Mouse (Mus musculus) lung, embryonic 14.5 days (tissue): ENCODE data around the gene Polrmt. TPM values are rescaled to one million over a fixed set of nuclear protein-coding genes. Genes with fewer than 3 reads are reported as not detected.
A peak's percentile ranks its signal among the peaks of the same experiment; 100 is the strongest.

Experiments
- ATAC-seq: fragments of 200-750 bp; cut with Nextera tagmentation; 2 replicates; pipeline ENCODE4 v1.8.0; 2017; ENCODE audit warnings: mild to moderate bottlenecking, moderate TSS enrichment, moderate library complexity; ENCODE audit not compliant: insufficient read depth
- DNase-seq: peaks from one replicate; pipeline ENCODE4 v3.0.0-alpha.2; 2015
- H3K27ac ChIP-seq: fragments of 300-500 bp; sonication (generic); 2 replicates; pipeline ENCODE4 v1.5.1; 2014; ENCODE audit warnings: low read depth, mild to moderate bottlenecking, moderate library complexity
- H3K27me3 ChIP-seq: fragments of 300-500 bp; sonication (generic); 2 replicates; pipeline ENCODE4 v1.6.1; 2014; ENCODE audit warnings: low read length, control low read depth; ENCODE audit not compliant: insufficient read depth
- H3K36me3 ChIP-seq: fragments of 300-500 bp; sonication (generic); 2 replicates; pipeline ENCODE4 v1.6.1; 2014; ENCODE audit warnings: control low read depth; ENCODE audit not compliant: insufficient read depth
- H3K4me1 ChIP-seq: fragments of 300-500 bp; sonication (generic); 2 replicates; pipeline ENCODE4 v1.6.1; 2014; ENCODE audit warnings: antibody characterized with exemption, control low read depth; ENCODE audit not compliant: insufficient read depth
- H3K4me2 ChIP-seq: fragments of 300-500 bp; sonication (generic); 2 replicates; pipeline ENCODE4 v1.6.1; 2014; ENCODE audit warnings: mild to moderate bottlenecking
- H3K4me3 ChIP-seq: fragments of 300-500 bp; sonication (generic); 2 replicates; pipeline ENCODE4 v1.5.1; 2014; ENCODE audit warnings: low read depth, low read length
- H3K9ac ChIP-seq: fragments of 300-500 bp; sonication (generic); 2 replicates; pipeline ENCODE4 v1.6.1; 2014
- H3K9me3 ChIP-seq: fragments of 300-500 bp; sonication (generic); 2 replicates; pipeline ENCODE4 v1.6.1; 2016; ENCODE audit warnings: low read depth, low read length, control low read depth
- CTCF ChIP-seq: IDR thresholded peaks from 2 replicates; pipeline ENCODE4 v1.5.1; 2016; ENCODE audit warnings: antibody characterized with exemption, low read depth
- WGBS: fragments of 180-500 bp; shearing (Covaris S2); extraction: QIAGEN DNeasy Blood & Tissue Kit; methylation state at CpG from one replicate; pipeline ENCODE4 v1.1.7; 2014; 5-methylcytosine and 5-hydroxymethylcytosine counted together
- polyA plus RNA-seq: library from polyadenylated mRNA; unstranded; fragments of >200 nt; fragmentation: Nextera tagmentation; extraction: Ambion mirVana; gene quantifications from 2 replicates; pipeline ENCODE4 v1.2.1, GENCODE M21; 2014

Polrmt gene
- polyA plus RNA-seq, 1 experiment from 2014 or later: 44.2 TPM

GRCm38 (mm10) chr10:79790861-79791260 lies 44.5 kb upstream of the Polrmt start, which contains the start of gene Prss57:
TSS of gene Prss57 (minus strand) at chr10:79790961.
- Histone ChIP-seq H3K27me3 (no peaks in the 10 kb centered on the region), H3K4me3 (no peak within 1 kb of the TSS), H3K4me2 (no peak within 1 kb of the TSS), H3K27ac (no peak within 1 kb of the TSS), H3K9me3 (no peaks in the 10 kb centered on the region), H3K9ac (no peak within 1 kb of the TSS), H3K36me3 (no peaks in the 10 kb centered on the region), H3K4me1 (peaks cover 7% of the 10 kb centered on the region)
- no peak for DNase-seq
- WGBS: 70% methylated on average over 4 of the region's 4 CpGs
- ATAC-seq: no peak
- TF ChIP-seq CTCF: no peak

DNA sequence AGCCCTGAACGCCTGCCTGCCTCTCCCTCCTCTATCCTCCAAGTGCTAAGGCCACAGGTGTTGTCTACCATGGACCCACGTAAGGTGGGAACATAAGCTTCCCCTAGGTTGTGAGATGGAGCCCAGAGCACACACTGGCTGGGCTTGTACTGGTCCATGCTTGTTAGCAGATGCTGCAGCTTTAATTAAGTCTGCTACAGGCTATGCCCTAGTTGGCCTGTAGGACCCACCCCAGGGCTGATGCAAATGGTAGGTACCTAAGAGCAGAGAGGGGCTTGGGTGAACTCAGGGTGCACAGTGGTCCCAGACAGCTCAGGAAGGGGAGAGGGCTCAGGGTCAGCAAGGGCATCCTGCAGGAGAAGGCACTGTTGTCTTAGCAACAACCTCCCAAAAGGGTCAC lies 43.2 kb upstream of the Polrmt start:
- no peak for ATAC-seq
- WGBS: 48% methylated on average over 2 of the region's 2 CpGs
- no peak overlapping the region for H3K4me2 ChIP-seq

GRCm38 (mm10) chr10:79788386-79789158 lies 42.2 kb upstream of the Polrmt start:
- H3K27ac ChIP-seq: no peak overlapping the region
- no peaks in the 10 kb centered on the region for H3K36me3 ChIP-seq
- no peak overlapping the region for H3K9ac ChIP-seq
- H3K27me3 ChIP-seq: 0 out of 2 replicates have a peak, but pooled peaks cover 5% of the 10 kb centered on the region
- no peak overlapping the region for H3K4me3 ChIP-seq
- 33% methylated on average over 7 of the region's 7 CpGs for WGBS
- no peaks in the 10 kb centered on the region for H3K4me1 ChIP-seq
- H3K9me3 ChIP-seq: no peaks in the 10 kb centered on the region
- ATAC-seq (no peak), DNase-seq (peak; percentile 91)
- no peak overlapping the region for H3K4me2 ChIP-seq
- TF ChIP-seq CTCF: peak; percentile 89

More for the DNA sequence above, 43.2 kb upstream of the Polrmt start:
- Histone ChIP-seq H3K9me3 (no peaks in the 10 kb centered on the region), H3K4me3 (no peak overlapping the region), H3K4me1 (peaks cover 3% of the 10 kb centered on the region), H3K9ac (no peak overlapping the region), H3K27me3 (0 out of 2 replicates have a peak, but pooled peaks cover 5% of the 10 kb centered on the region), H3K36me3 (no peaks in the 10 kb centered on the region), H3K27ac (no peak overlapping the region)
- TF ChIP-seq CTCF: no peak
- DNase-seq: no peak

GRCm38 (mm10) chr10:79783920-79784800 lies 37.8 kb upstream of the Polrmt start:
- 40% methylated on average over 27 of the region's 27 CpGs for WGBS
- peak; percentile 65 for TF ChIP-seq CTCF
- H3K9ac ChIP-seq: no peak overlapping the region
- no peak overlapping the region for H3K27ac ChIP-seq
- peaks cover 4% of the 10 kb centered on the region; the same call in 1 of the 2 replicates for H3K4me1 ChIP-seq
- no peaks in the 10 kb centered on the region for H3K36me3 ChIP-seq
- H3K4me3 ChIP-seq: no peak overlapping the region
- no peaks in the 10 kb centered on the region for H3K9me3 ChIP-seq
- ATAC-seq (no peak), DNase-seq (peak; percentile 76)
- H3K27me3 ChIP-seq: peaks cover 9% of the 10 kb centered on the region
- H3K4me2 ChIP-seq: no peak overlapping the region

DNA sequence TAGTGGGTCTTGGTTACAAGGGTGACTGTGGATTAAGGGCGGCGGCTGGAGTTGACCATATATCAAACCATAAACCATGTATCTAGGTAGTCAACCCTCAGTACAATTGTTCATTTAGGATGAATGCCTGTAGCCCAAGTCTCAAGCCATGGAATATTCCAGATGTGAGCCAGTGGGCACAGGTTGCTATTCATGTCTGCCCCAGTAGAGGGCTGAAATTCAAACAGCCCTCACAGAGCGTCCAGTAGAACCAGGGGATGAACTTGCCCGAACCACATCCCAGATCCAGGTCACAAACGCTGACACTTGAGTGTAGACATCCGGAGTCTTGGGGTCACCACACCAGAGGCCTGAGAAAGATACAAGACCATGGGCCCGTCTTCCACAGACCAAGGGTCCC lies 36.7 kb upstream of the Polrmt start:
- DNase-seq: no peak
- no peaks in the 10 kb centered on the region for H3K36me3 ChIP-seq
- peak; percentile 45 for TF ChIP-seq CTCF
- peaks cover 5% of the 10 kb centered on the region for H3K4me1 ChIP-seq
- no peak overlapping the region for H3K4me3 ChIP-seq
- no peak overlapping the region for H3K27ac ChIP-seq
- H3K9me3 ChIP-seq: no peaks in the 10 kb centered on the region
- no peak for ATAC-seq
- 55% methylated on average over 7 of the region's 7 CpGs for WGBS
- no peak overlapping the region for H3K9ac ChIP-seq
- no peak overlapping the region for H3K4me2 ChIP-seq
- H3K27me3 ChIP-seq: peaks cover 17% of the 10 kb centered on the region

DNA sequence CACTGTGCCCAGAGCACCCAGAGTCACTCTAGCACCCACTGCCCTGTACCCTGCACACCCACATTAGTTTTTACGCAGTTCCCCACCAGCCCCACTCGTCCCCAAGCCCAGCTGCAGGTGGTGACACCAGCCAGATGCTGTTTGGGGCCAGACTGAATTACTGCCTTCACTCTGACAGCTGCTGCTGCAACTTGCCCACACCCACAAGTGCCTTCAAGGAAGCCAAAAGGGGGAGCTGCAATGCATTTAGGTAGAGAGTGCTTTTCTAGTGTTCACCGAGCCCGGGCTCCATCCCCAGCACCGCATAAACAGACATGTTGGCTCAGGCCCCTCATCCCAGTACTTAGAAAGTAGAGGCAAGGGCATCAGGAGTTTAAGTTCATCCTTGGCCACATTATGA lies 35.6 kb upstream of the Polrmt start:
- no peak overlapping the region for H3K4me3 ChIP-seq
- H3K4me1 ChIP-seq: peaks cover 9% of the 10 kb centered on the region
- 50% methylated on average over 5 of the region's 5 CpGs for WGBS
- H3K9me3 ChIP-seq: no peaks in the 10 kb centered on the region
- no peak overlapping the region for H3K4me2 ChIP-seq
- H3K27me3 ChIP-seq: peaks cover 17% of the 10 kb centered on the region
- H3K27ac ChIP-seq: no peak overlapping the region
- DNase-seq (no peak), ATAC-seq (no peak)
- TF ChIP-seq CTCF: no peak
- H3K9ac ChIP-seq: no peak overlapping the region
- no peaks in the 10 kb centered on the region for H3K36me3 ChIP-seq

GRCm38 (mm10) chr10:79781139-79781538 lies 34.8 kb upstream of the Polrmt start:
- H3K9ac ChIP-seq: no peak overlapping the region
- DNase-seq: no peak
- peaks cover 11% of the 10 kb centered on the region for H3K4me1 ChIP-seq
- H3K27ac ChIP-seq: no peak overlapping the region
- peaks cover 17% of the 10 kb centered on the region for H3K27me3 ChIP-seq
- H3K4me2 ChIP-seq: peak overlapping the region; percentile 83
- ATAC-seq: no peak
- WGBS: 32% methylated on average over 21 of the region's 21 CpGs
- no peaks in the 10 kb centered on the region for H3K36me3 ChIP-seq
- no peak for TF ChIP-seq CTCF
- H3K9me3 ChIP-seq: no peaks in the 10 kb centered on the region
- peak overlapping the region; percentile 39 for H3K4me3 ChIP-seq
